Comparison of ENCODE assay signal across 9 mouse cellular contexts in genomic region chr7:45163735-45164490, GRCm38 (mm10). TPM values are rescaled to one million over a fixed set of nuclear protein-coding genes. Genes with fewer than 3 reads are reported as not detected.
DNase-seq lines count a peak whose midpoint lies in the region; ATAC-seq and TF ChIP-seq lines count a peak whose summit lies in the region.
"Had no signal": no experiment of that assay in that cellular context is flagged by ENCODE, and none has a peak within 500 bp of the region (broad histone marks: within the 10 kb centered on the region; RNA-seq: fewer than 3 reads in every experiment).

Gene Slc17a7, plus strand, starts transcription at chr7:45163949.

- H3K4me2 ChIP-seq in kidney, postnatal 0 days (ENCODE audit: low read length) = peak within 1 kb of the TSS; percentile 81
- peak within 1 kb of the TSS; percentile 67 for H3K4me2 ChIP-seq in liver, embryonic 14.5 days (ENCODE audit: low read depth)
- H3K4me2 ChIP-seq in neural tube, embryonic 15.5 days = peak within 1 kb of the TSS; percentile 84

- TF ChIP-seq EP300 in liver, embryonic 14.5 days (IDR thresholded peaks at IDR 0.05; ENCODE audit: low read depth) = no peak

- under 1% methylated on average over 38 of the region's 41 CpGs for WGBS in kidney, postnatal 0 days
- 2% methylated on average over 40 of the region's 41 CpGs for WGBS in liver, embryonic 14.5 days (ENCODE audit: insufficient replicate concordance)
- WGBS in neural tube, embryonic 15.5 days = under 1% methylated on average over 35 of the region's 41 CpGs

- H3K36me3 ChIP-seq in kidney, postnatal 0 days (ENCODE audit: insufficient read depth, low read length) = 0 out of 2 replicates have a peak, but pooled peaks cover 7% of the 10 kb centered on the region
- H3K36me3 ChIP-seq in liver, embryonic 14.5 days (replicated peaks; ENCODE audit: control insufficient read depth, insufficient read depth, low read depth) = no peaks in the 10 kb centered on the region
- peaks cover 19% of the 10 kb centered on the region for H3K36me3 ChIP-seq in neural tube, embryonic 15.5 days

- intact Hi-C loops in gastrocnemius, adult 2 months (cut with DNase I) = loop anchor here (2.0 kb wide), 1 partner anchor 135 kb away; no protein-coding TSS in a partner anchor

- no peak for TF ChIP-seq CTCF in gastrocnemius, adult 2 months (IDR thresholded peaks at IDR 0.05)
- TF ChIP-seq CTCF in kidney, postnatal 0 days (IDR thresholded peaks at IDR 0.05; ENCODE audit: low read depth) = no peak
- TF ChIP-seq CTCF in liver, embryonic 14.5 days (IDR thresholded peaks at IDR 0.05; ENCODE audit: low read depth) = no peak

- peaks cover 5% of the 10 kb centered on the region; the same call in 1 of the 2 replicates for H3K4me1 ChIP-seq in kidney, postnatal 0 days (replicated peaks; ENCODE audit: insufficient read depth, low read length)
- H3K4me1 ChIP-seq in liver, embryonic 14.5 days (replicated peaks; ENCODE audit: control insufficient read depth in 2 of 2, insufficient read depth in 2 of 2, low read length in 1 of 2) = peaks cover 2 to 3% of the 10 kb centered on the region in 2 experiments; a peak in 1 of 4 replicates
- peaks cover 32% of the 10 kb centered on the region for H3K4me1 ChIP-seq in neural tube, embryonic 15.5 days

- peak within 1 kb of the TSS; percentile 59 for H3K9ac ChIP-seq in kidney, postnatal 0 days (ENCODE audit: low read depth, low read length)
- no peak within 1 kb of the TSS for H3K9ac ChIP-seq in liver, embryonic 14.5 days (replicated peaks)
- peak within 1 kb of the TSS; percentile 42; the same call in 1 of the 2 replicates for H3K9ac ChIP-seq in neural tube, embryonic 15.5 days (replicated peaks)

- H3K9me3 ChIP-seq in kidney, postnatal 0 days (replicated peaks; ENCODE audit: low read length) = no peaks in the 10 kb centered on the region
- no peaks in the 10 kb centered on the region for H3K9me3 ChIP-seq in liver, embryonic 14.5 days (ENCODE audit: control insufficient read depth, low read length)
- H3K9me3 ChIP-seq in neural tube, embryonic 15.5 days (replicated peaks) = no peaks in the 10 kb centered on the region

- peak within 1 kb of the TSS; percentile 67 for H3K4me3 ChIP-seq in gastrocnemius, adult 2 months
- peak within 1 kb of the TSS; percentile 38 for H3K4me3 ChIP-seq in kidney, postnatal 0 days (replicated peaks; ENCODE audit: low read depth, low read length)
- H3K4me3 ChIP-seq in liver, embryonic 14.5 days (ENCODE audit: insufficient read depth in 1 of 2, low read depth in 2 of 2, low read length in 2 of 2) = peak within 1 kb of the TSS in 1 of 2 experiments; percentile 48; a peak in 2 of 4 replicates
- H3K4me3 ChIP-seq in neural tube, embryonic 15.5 days (replicated peaks) = peak within 1 kb of the TSS; percentile 35

- peaks cover 45% of the 10 kb centered on the region for H3K27me3 ChIP-seq in kidney, postnatal 0 days (ENCODE audit: insufficient read depth, low read length)
- H3K27me3 ChIP-seq in liver, embryonic 14.5 days (ENCODE audit: control insufficient read depth, insufficient read depth, low read length) = peaks cover 66% of the 10 kb centered on the region
- peaks cover 66% of the 10 kb centered on the region for H3K27me3 ChIP-seq in neural tube, embryonic 15.5 days (replicated peaks)

- no peak within 1 kb of the TSS for H3K27ac ChIP-seq in gastrocnemius, adult 2 months
- H3K27ac ChIP-seq in kidney, postnatal 0 days = no peak within 1 kb of the TSS
- no peak within 1 kb of the TSS for H3K27ac ChIP-seq in liver, embryonic 14.5 days
- H3K27ac ChIP-seq in neural tube, embryonic 15.5 days (replicated peaks) = no peak within 1 kb of the TSS

- DNase-seq in gastrocnemius, adult 2 months = peak; percentile 44
- DNase-seq in gastrocnemius, postnatal 4 days (ENCODE audit: low spot score in 2 of 2) = no peak
- DNase-seq in cerebellum, adult 8-10 months = peak; percentile 81
- DNase-seq in heart, adult 8-10 months (ENCODE audit: low spot score) = no peak
- DNase-seq in kidney, postnatal 0 days (ENCODE audit: low spot score) = peak; percentile 46
- DNase-seq in liver, embryonic 14.5 days (ENCODE audit: low read depth in 3 of 3, low spot score in 3 of 3) = no peak
- DNase-seq in spleen, postnatal 4 days (ENCODE audit: low spot score in 2 of 2) = no peak

- no peak for ATAC-seq in kidney, postnatal 0 days (replicated peaks; ENCODE audit: low FRiP score, low read depth)
- no peak for ATAC-seq in liver, embryonic 14.5 days (ENCODE audit: insufficient read depth)
- no peak for ATAC-seq in neural tube, embryonic 15.5 days (ENCODE audit: low FRiP score)
- ATAC-seq: Patski had no signal

RNA-seq across cellular contexts. Expression of gene Slc17a7, which starts in this region (rescaled TPM):
- total RNA-seq in gastrocnemius, adult 2 months (2021) = under 1 TPM; 0.31 to 0.36 TPM
- 1 to 10 TPM; 2.6 to 3.0 TPM for total RNA-seq in gastrocnemius, postnatal 4 days (2021)
- total RNA-seq in heart, adult 8-10 months (2022) = 10 to 100 TPM; 32.0 to 50.7 (median 41.1) TPM
- 0.17 TPM in 2 replicates for polyA plus RNA-seq in kidney, postnatal 0 days (2015; fragmentation: Nextera tagmentation; extraction: Ambion mirVana)
- 0.01 TPM in 2 replicates for polyA plus RNA-seq in liver, embryonic 14.5 days (2012; rRNA removed)
- not detected in 2 replicates for polyA plus RNA-seq in liver, embryonic 14.5 days (2014; fragmentation: Nextera tagmentation; extraction: Ambion mirVana)
- polyA plus RNA-seq in neural tube, embryonic 15.5 days (2015; fragmentation: Nextera tagmentation; extraction: Ambion mirVana) = 0.37 and 0.55 TPM in 2 replicates

Comparison
In these comparisons a context has a peak if more than half of its experiments do, and no peak if none do; other contexts are left out.
1. RNA of gene Slc17a7 (total RNA-seq): 32.0 to 50.7 TPM in heart, adult 8-10 months; 2.6 to 3.0 TPM in gastrocnemius, postnatal 4 days and 0.31 to 0.36 TPM in gastrocnemius, adult 2 months; every median in the first group is over 4 times any median in the second.
2. Peak in DNase-seq and H3K4me3 ChIP-seq in gastrocnemius, adult 2 months; RNA of the gene not detected or under 1 TPM.
3. Peak in DNase-seq, H3K4me3 ChIP-seq, H3K9ac ChIP-seq and H3K4me2 ChIP-seq in kidney, postnatal 0 days; RNA of the gene not detected or under 1 TPM.
4. Peak in every context shown above with its lines, with median percentiles within 50 percentile points of each other: H3K4me2 ChIP-seq.